Comparison of ENCODE assay signal across 19 mouse cellular contexts in the genomic region with DNA sequence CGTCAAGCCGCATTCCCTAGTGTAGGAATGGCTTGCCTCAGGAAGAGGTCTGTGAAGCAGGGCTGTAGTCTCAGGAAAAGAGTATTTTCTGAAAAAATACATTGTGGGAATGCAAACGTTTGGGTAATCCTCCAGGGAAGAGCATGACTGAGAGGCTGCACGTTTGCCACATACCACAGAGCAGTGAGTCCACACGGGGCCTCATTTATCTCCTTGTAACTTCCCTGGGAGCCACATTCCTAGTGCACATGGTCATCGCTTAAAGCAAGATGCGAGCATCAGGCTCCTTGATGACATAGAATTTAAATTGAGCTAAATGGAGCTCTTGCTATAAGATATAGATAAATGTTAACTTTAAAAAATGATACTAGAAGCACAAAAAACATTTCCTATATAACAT. TPM values are rescaled to one million over a fixed set of nuclear protein-coding genes. Genes with fewer than 3 reads are reported as not detected.
A peak's percentile ranks its signal among the peaks of the same experiment; 100 is the strongest.
DNase-seq lines count a peak whose midpoint lies in the region; ATAC-seq lines count a peak whose summit lies in the region.
"Had no signal": no experiment of that assay in that cellular context is flagged by ENCODE, and none has a peak within 500 bp of the region (broad histone marks: within the 10 kb centered on the region; RNA-seq: fewer than 3 reads in every experiment).

No protein-coding gene starts in this region.

- peak overlapping the region; percentile 1; the same call in 1 of the 2 replicates for H3K9ac ChIP-seq in heart, embryonic 11.5 days (ENCODE audit: low read depth, low read length)
- H3K9ac ChIP-seq: embryonic facial prominence, embryonic 13.5 days; midbrain, embryonic 15.5 days had no signal

- peak; percentile 78 for ATAC-seq in heart, embryonic 11.5 days (replicated peaks; ENCODE audit: insufficient number of reproducible peaks, low FRiP score, low TSS enrichment)
- no peak for ATAC-seq in erythroid progenitor cell, adult 5-6 weeks (replicated peaks; ENCODE audit: low FRiP score, poor library complexity, severe bottlenecking)
- ATAC-seq: inflammation-experienced regulatory T-cells, adult 6 months; midbrain, embryonic 15.5 days had no signal

- intact Hi-C loops in heart, postnatal 10 days (cut with DNase I), result no loop called here

- H3K4me2 ChIP-seq in heart, embryonic 11.5 days, result peak overlapping the region; percentile 29
- H3K4me2 ChIP-seq: embryonic facial prominence, embryonic 13.5 days; liver, embryonic 11.5 days; midbrain, embryonic 15.5 days had no signal

- H3K9me3 ChIP-seq in heart, embryonic 11.5 days (replicated peaks; ENCODE audit: control insufficient read depth, low read length), result peaks cover 2% of the 10 kb centered on the region; the same call in 1 of the 2 replicates
- H3K9me3 ChIP-seq: embryonic facial prominence, embryonic 13.5 days; midbrain, embryonic 15.5 days had no signal

- H3K4me1 ChIP-seq in heart, embryonic 11.5 days (ENCODE audit: control insufficient read depth, insufficient read depth, low read length), result peaks cover 9% of the 10 kb centered on the region
- H3K4me1 ChIP-seq: midbrain, embryonic 15.5 days had no signal

- H3K27me3 ChIP-seq in heart, embryonic 11.5 days (ENCODE audit: control insufficient read depth, insufficient read depth, low read length), result no peaks in the 10 kb centered on the region
- H3K27me3 ChIP-seq: embryonic facial prominence, embryonic 13.5 days; midbrain, embryonic 15.5 days had no signal

- no peak for DNase-seq in heart, adult 9 months (ENCODE audit: low spot score in 2 of 2)
- peak; percentile 97 for DNase-seq in 3T3-L1 (ENCODE audit: low read depth, low spot score)
- peak; percentile 75 for DNase-seq in embryo, embryonic 10 days (ENCODE audit: low spot score)
- peak; percentile 10 to 24 for DNase-seq in heart, postnatal 10 days
- no peak for DNase-seq in frontal cortex, postnatal 36 days (ENCODE audit: low spot score in 2 of 2)
- no peak for DNase-seq in cerebellum, adult 8-10 months
- DNase-seq: B cell, adult 2 months; cerebellum, postnatal 10 days; gastrocnemius, postnatal 14 days; lung, adult 2 months; right cerebral cortex, adult 18-20 months had no signal

- 0 out of 2 replicates have a peak, but pooled peaks cover 3% of the 10 kb centered on the region for H3K36me3 ChIP-seq in heart, embryonic 11.5 days (ENCODE audit: control insufficient read depth, insufficient read depth, low read length)
- H3K36me3 ChIP-seq: embryonic facial prominence, embryonic 13.5 days; midbrain, embryonic 15.5 days had no signal

- peak overlapping the region; percentile 54 for H3K27ac ChIP-seq in heart, embryonic 11.5 days (ENCODE audit: low read depth, low read length)
- H3K27ac ChIP-seq: embryonic facial prominence, embryonic 13.5 days; kidney, postnatal 0 days; layer of hippocampus, adult 2 months; midbrain, embryonic 15.5 days had no signal

- WGBS in heart, embryonic 11.5 days (ENCODE audit: insufficient replicate concordance), result 12% methylated on average over 7 of the region's 7 CpGs

- no peak overlapping the region for H3K4me3 ChIP-seq in heart, embryonic 11.5 days (ENCODE audit: low read depth, low read length)
- H3K4me3 ChIP-seq: embryonic facial prominence, embryonic 13.5 days; layer of hippocampus, adult 2 months; midbrain, embryonic 15.5 days had no signal

RNA-seq across cellular contexts. Expression of a gene that starts 11.6 kb away (rescaled TPM):
- 76.3 and 83.8 TPM in 2 replicates for polyA plus RNA-seq in heart, embryonic 11.5 days (2014; fragmentation: Nextera tagmentation; extraction: Ambion mirVana)
- 10 to 100 TPM; 62.3 to 67.1 TPM for total RNA-seq in heart, postnatal 10 days (2021)
- 7.1 and 14.4 TPM in 2 replicates for total RNA-seq in erythroid progenitor cell, adult 5-6 weeks (2015; ENCODE audit: low replicate concordance)
- total RNA-seq in erythroid progenitor cell, adult 5-6 weeks (2017; ENCODE audit: low replicate concordance), result 2.4 and 2.9 TPM in 2 replicates

RNA-seq across cellular contexts. Expression of a gene that starts 39.7 kb away (rescaled TPM):
- 59.6 and 68.1 TPM in 2 replicates for polyA plus RNA-seq in heart, embryonic 11.5 days (2014; fragmentation: Nextera tagmentation; extraction: Ambion mirVana)
- 10 to 100 TPM; 47.6 to 54.8 TPM for total RNA-seq in heart, postnatal 10 days (2021)
- total RNA-seq in erythroid progenitor cell, adult 5-6 weeks (2015; ENCODE audit: low replicate concordance), result 5.4 and 9.2 TPM in 2 replicates
- 9.4 and 21.5 TPM in 2 replicates for total RNA-seq in erythroid progenitor cell, adult 5-6 weeks (2017; ENCODE audit: low replicate concordance)

Comparison
In these comparisons a context has a peak if more than half of its experiments do, and no peak if none do; other contexts are left out.
1. DNase-seq: peak in 3T3-L1 (single experiment), embryo, embryonic 10 days (single experiment) and heart, postnatal 10 days (2 of 2); none in heart, adult 9 months (0 of 2), frontal cortex, postnatal 36 days (0 of 2) and cerebellum, adult 8-10 months (single experiment).
2. RNA of a gene that starts 11.6 kb away (total RNA-seq): 62.3 to 67.1 TPM in heart, postnatal 10 days; 2.4 to 14.4 TPM in erythroid progenitor cell, adult 5-6 weeks; every median in the first group is over 4 times any median in the second.